Mouse (Mus musculus) adipocyte (in vitro differentiated cells): ENCODE measurements around the gene Ppp2r5b.

Source experiments
- DNase-seq: peaks from one replicate; pipeline ENCODE4 v3.0.0-alpha.2; 2016; ENCODE audit warnings: low spot score

Gene Ppp2r5b

GRCm38 (mm10) chr19:6268670-6269132 lies 33.0 kb upstream of the Ppp2r5b start:
- peak; percentile 88 for DNase-seq

GRCm38 (mm10) chr19:6268170-6268528 lies 32.5 kb upstream of the Ppp2r5b start:
- DNase-seq = peak; percentile 92

- DNase-seq = no peak
Observed at GRCm38 (mm10) chr19:6267306-6268169, 31.9 kb upstream of the Ppp2r5b start.

GRCm38 (mm10) chr19:6265727-6266182 lies 30.1 kb upstream of the Ppp2r5b start:
- no peak for DNase-seq

- DNase-seq = no peak
Observed at GRCm38 (mm10) chr19:6264945-6265344, 29.3 kb upstream of the Ppp2r5b start.

GRCm38 (mm10) chr19:6264200-6264599 lies 28.5 kb upstream of the Ppp2r5b start:
- no peak for DNase-seq

GRCm38 (mm10) chr19:6262839-6263433 lies 27.3 kb upstream of the Ppp2r5b start:
- DNase-seq = no peak

- peak; percentile 77 for DNase-seq
Observed at GRCm38 (mm10) chr19:6262222-6262621, 26.6 kb upstream of the Ppp2r5b start.

- no peak for DNase-seq
Observed at GRCm38 (mm10) chr19:6261379-6261778, 25.7 kb upstream of the Ppp2r5b start.

GRCm38 (mm10) chr19:6260946-6261345 lies 25.3 kb upstream of the Ppp2r5b start:
- no peak for DNase-seq

GRCm38 (mm10) chr19:6260428-6260827 lies 24.8 kb upstream of the Ppp2r5b start:
- no peak for DNase-seq

GRCm38 (mm10) chr19:6253021-6253420 lies 17.3 kb upstream of the Ppp2r5b start:
- DNase-seq = no peak

GRCm38 (mm10) chr19:6247526-6248300 lies 12.0 kb upstream of the Ppp2r5b start:
- no peak for DNase-seq

- DNase-seq = peak; percentile 79
Observed at GRCm38 (mm10) chr19:6245806-6246205, 10.1 kb upstream of the Ppp2r5b start.

GRCm38 (mm10) chr19:6243226-6243625 lies 7.6 kb upstream of the Ppp2r5b start:
- DNase-seq = no peak

GRCm38 (mm10) chr19:6242281-6242680 lies 6.6 kb upstream of the Ppp2r5b start:
- DNase-seq = peak; percentile 82

GRCm38 (mm10) chr19:6241274-6242107 lies 5.8 kb upstream of the Ppp2r5b start, which contains the start of gene Atg2a:
Atg2a (plus strand) TSS chr19:6241668.
- DNase-seq = peak; percentile 100

- no peak for DNase-seq
Observed at GRCm38 (mm10) chr19:6240725-6241124, 5.1 kb upstream of the Ppp2r5b start.

- no peak for DNase-seq
Observed at GRCm38 (mm10) chr19:6240136-6240535, 4.5 kb upstream of the Ppp2r5b start.

- DNase-seq = no peak
Observed at GRCm38 (mm10) chr19:6238740-6239139, 3.1 kb upstream of the Ppp2r5b start.

GRCm38 (mm10) chr19:6236842-6237241 lies 1.2 kb upstream of the Ppp2r5b start:
- no peak for DNase-seq

GRCm38 (mm10) chr19:6236053-6236441 lies 375 bp upstream of the Ppp2r5b start:
- peak; percentile 98 for DNase-seq
